Mouse (Mus musculus): ENCODE data around the gene Phf14. TPM values are rescaled to one million over a fixed set of nuclear protein-coding genes. Genes with fewer than 3 reads are reported as not detected.

Gene Phf14
- total RNA-seq, 1 experiment, result 22.6 TPM

DNA sequence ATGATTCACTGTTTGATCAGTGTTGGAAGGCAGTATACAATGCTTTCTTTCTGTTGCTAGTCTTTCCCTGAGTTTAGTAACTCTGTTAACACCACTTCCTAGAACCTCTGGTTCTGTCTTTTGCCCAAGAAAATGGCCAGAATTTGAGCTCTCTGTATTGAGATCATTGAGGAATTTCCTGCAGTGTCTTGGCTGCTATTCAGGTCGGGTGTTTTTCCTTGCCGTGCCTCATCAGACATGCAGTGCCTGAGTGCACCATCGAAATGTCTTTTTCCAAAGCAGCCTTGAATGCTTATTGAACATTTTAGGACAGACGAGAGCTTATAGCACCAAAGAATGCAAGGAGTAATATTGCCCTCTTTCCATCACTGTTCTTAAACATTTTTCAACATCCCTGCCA, 127.0 kb downstream of the Phf14 start:
- in situ Hi-C loops (cut with MboI; ENCODE audit: low sequenced_read_pairs in 2 of 2, unreplicated experiment in 2 of 2), result no loop called here
- no peak for TF ChIP-seq MAFK (IDR thresholded peaks at IDR 0.05; ENCODE audit: insufficient read depth, low read depth, low read length)
- TF ChIP-seq CHD2 (IDR thresholded peaks at IDR 0.05; ENCODE audit: low read depth, low read length), result no peak
- no peak for TF ChIP-seq HCFC1 (IDR thresholded peaks at IDR 0.05; ENCODE audit: borderline replicate concordance, insufficient read depth, low read length)
- no peak for TF ChIP-seq ZNF384 (IDR thresholded peaks at IDR 0.05; ENCODE audit: low read depth, low read length)
- TF ChIP-seq ZC3H11A (IDR thresholded peaks at IDR 0.05; ENCODE audit: borderline replicate concordance, low read depth, low read length), result no peak
- H3K36me3 ChIP-seq (ENCODE audit: control insufficient read depth, insufficient read depth, low read length, poor library complexity, severe bottlenecking), result no peaks in the 10 kb centered on the region

DNA sequence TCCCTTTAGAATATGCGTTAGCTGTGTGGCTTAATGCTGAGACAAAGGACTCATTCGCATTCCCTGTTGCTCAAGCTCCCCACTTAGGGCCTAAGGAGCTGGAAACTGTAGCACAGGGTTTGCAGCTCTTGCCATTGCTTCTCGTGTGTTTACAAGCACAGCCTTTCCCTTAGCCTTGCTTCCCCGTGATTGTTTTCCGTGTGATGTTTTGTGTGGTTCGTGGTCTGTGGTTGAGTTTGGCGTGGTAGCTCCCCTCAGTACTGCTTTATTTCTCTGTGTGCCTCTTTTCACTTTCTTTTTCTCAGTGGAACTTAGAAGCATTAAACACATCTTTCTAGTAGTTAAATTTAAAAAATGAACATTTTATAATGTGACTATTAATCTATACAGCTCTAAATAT, 130.7 kb downstream of the Phf14 start:
- Histone ChIP-seq H3K36me3 (ENCODE audit: control insufficient read depth, insufficient read depth, low read length, poor library complexity, severe bottlenecking) (no peaks in the 10 kb centered on the region), H3K4me1 (ENCODE audit: control insufficient read depth in 2 of 2, insufficient read depth in 2 of 2, low read length in 2 of 2, poor library complexity in 1 of 2) (no peaks in the 10 kb centered on the region), H3K4me3 (ENCODE audit: insufficient read depth in 1 of 2, low read depth in 1 of 2, low read length in 2 of 2, poor library complexity in 1 of 2, severe bottlenecking in 1 of 2) (no peak overlapping the region), H3K9ac (ENCODE audit: insufficient read depth, low read depth, low read length, poor library complexity, severe bottlenecking) (no peak overlapping the region), H3K27ac (ENCODE audit: insufficient read depth, low read depth, low read length, poor library complexity, severe bottlenecking) (no peak overlapping the region), H3K9me3 (ENCODE audit: control insufficient read depth, insufficient read depth, low read depth, low read length) (no peaks in the 10 kb centered on the region)
- in situ Hi-C loops (cut with MboI; ENCODE audit: low sequenced_read_pairs in 2 of 2, unreplicated experiment in 2 of 2), result no loop called here
- DNase-seq (ENCODE audit: low read depth, low spot score), result no peak
- no peak for TF ChIP-seq CHD2 (IDR thresholded peaks at IDR 0.05; ENCODE audit: low read depth, low read length)
- no peak for TF ChIP-seq MAFK (IDR thresholded peaks at IDR 0.05; ENCODE audit: insufficient read depth, low read depth, low read length)
- no peak for TF ChIP-seq ZC3H11A (IDR thresholded peaks at IDR 0.05; ENCODE audit: borderline replicate concordance, low read depth, low read length)
- TF ChIP-seq ZNF384 (IDR thresholded peaks at IDR 0.05; ENCODE audit: low read depth, low read length), result no peak
- no peak for TF ChIP-seq HCFC1 (IDR thresholded peaks at IDR 0.05; ENCODE audit: borderline replicate concordance, insufficient read depth, low read length)

More for the DNA sequence above, 127.0 kb downstream of the Phf14 start:
- Histone ChIP-seq H3K4me3 (ENCODE audit: insufficient read depth in 1 of 2, low read depth in 1 of 2, low read length in 2 of 2, poor library complexity in 1 of 2, severe bottlenecking in 1 of 2) (no peak overlapping the region), H3K9ac (ENCODE audit: insufficient read depth, low read depth, low read length, poor library complexity, severe bottlenecking) (no peak overlapping the region), H3K4me1 (ENCODE audit: control insufficient read depth in 2 of 2, insufficient read depth in 2 of 2, low read length in 2 of 2, poor library complexity in 1 of 2) (no peaks in the 10 kb centered on the region), H3K27ac (ENCODE audit: insufficient read depth, low read depth, low read length, poor library complexity, severe bottlenecking) (no peak overlapping the region), H3K9me3 (ENCODE audit: control insufficient read depth, insufficient read depth, low read depth, low read length) (no peaks in the 10 kb centered on the region)
- DNase-seq (ENCODE audit: low read depth, low spot score), result no peak

DNA sequence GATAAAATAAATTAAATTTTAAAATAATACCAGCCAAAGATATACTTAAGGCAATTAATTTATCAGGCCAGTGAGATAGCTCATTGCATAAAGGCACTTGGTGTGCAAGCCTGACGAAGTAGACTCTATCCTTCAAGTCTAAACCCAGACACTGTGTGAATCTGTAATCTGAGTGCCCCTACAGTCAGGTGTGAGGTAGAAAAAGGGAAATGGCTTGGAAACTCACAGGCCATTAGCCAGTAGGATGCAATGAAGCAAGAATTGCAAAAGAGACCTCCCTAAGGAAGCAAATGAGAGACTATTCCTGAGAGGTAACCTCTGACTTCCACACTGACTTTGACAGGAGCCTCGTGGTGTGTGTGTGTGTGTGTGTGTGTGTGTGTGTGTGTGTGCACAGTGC, 145.3 kb downstream of the Phf14 start:
- in situ Hi-C loops (cut with MboI; ENCODE audit: low sequenced_read_pairs in 2 of 2, unreplicated experiment in 2 of 2), result no loop called here
- Histone ChIP-seq H3K36me3 (ENCODE audit: control insufficient read depth, insufficient read depth, low read length, poor library complexity, severe bottlenecking) (no peaks in the 10 kb centered on the region), H3K27ac (ENCODE audit: insufficient read depth, low read depth, low read length, poor library complexity, severe bottlenecking) (no peak overlapping the region), H3K9ac (ENCODE audit: insufficient read depth, low read depth, low read length, poor library complexity, severe bottlenecking) (no peak overlapping the region), H3K4me1 (ENCODE audit: control insufficient read depth in 2 of 2, insufficient read depth in 2 of 2, low read length in 2 of 2, poor library complexity in 1 of 2) (peaks cover 0 to 2% of the 10 kb centered on the region in 2 experiments; a peak in 2 of 4 replicates), H3K4me3 (ENCODE audit: insufficient read depth in 1 of 2, low read depth in 1 of 2, low read length in 2 of 2, poor library complexity in 1 of 2, severe bottlenecking in 1 of 2) (no peak overlapping the region), H3K9me3 (ENCODE audit: control insufficient read depth, insufficient read depth, low read depth, low read length) (no peaks in the 10 kb centered on the region)
- no peak for TF ChIP-seq MAFK (IDR thresholded peaks at IDR 0.05; ENCODE audit: insufficient read depth, low read depth, low read length)
- TF ChIP-seq ZC3H11A (IDR thresholded peaks at IDR 0.05; ENCODE audit: borderline replicate concordance, low read depth, low read length), result no peak
- no peak for TF ChIP-seq ZNF384 (IDR thresholded peaks at IDR 0.05; ENCODE audit: low read depth, low read length)
- no peak for TF ChIP-seq HCFC1 (IDR thresholded peaks at IDR 0.05; ENCODE audit: borderline replicate concordance, insufficient read depth, low read length)
- no peak for TF ChIP-seq CHD2 (IDR thresholded peaks at IDR 0.05; ENCODE audit: low read depth, low read length)
- DNase-seq (ENCODE audit: low read depth, low spot score), result no peak

DNA sequence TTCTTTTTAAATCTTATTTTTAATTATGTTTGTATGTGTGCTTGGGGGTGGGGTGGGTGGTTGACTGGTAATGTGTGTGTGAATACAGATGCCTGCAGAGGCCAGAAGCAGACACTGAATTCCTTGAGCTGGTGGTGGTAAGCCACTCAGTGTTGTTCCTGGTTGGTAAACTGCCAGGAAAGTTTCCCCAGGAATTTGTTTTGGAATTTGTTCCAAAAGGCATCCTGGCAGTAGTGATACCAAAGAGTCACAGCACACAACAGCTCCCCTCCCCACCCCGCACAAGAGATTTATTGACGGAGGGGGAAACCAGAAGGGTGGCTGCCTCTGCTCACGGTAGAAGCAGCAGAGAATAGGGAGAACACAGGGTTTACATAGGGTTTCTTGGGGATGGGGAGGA, 146.5 kb downstream of the Phf14 start:
- in situ Hi-C loops (cut with MboI; ENCODE audit: low sequenced_read_pairs in 2 of 2, unreplicated experiment in 2 of 2), result no loop called here
- TF ChIP-seq ZNF384 (IDR thresholded peaks at IDR 0.05; ENCODE audit: low read depth, low read length) (no peak), CHD2 (IDR thresholded peaks at IDR 0.05; ENCODE audit: low read depth, low read length) (no peak), ZC3H11A (IDR thresholded peaks at IDR 0.05; ENCODE audit: borderline replicate concordance, low read depth, low read length) (no peak), MAFK (IDR thresholded peaks at IDR 0.05; ENCODE audit: insufficient read depth, low read depth, low read length) (no peak), HCFC1 (IDR thresholded peaks at IDR 0.05; ENCODE audit: borderline replicate concordance, insufficient read depth, low read length) (no peak)
- Histone ChIP-seq H3K36me3 (ENCODE audit: control insufficient read depth, insufficient read depth, low read length, poor library complexity, severe bottlenecking) (no peaks in the 10 kb centered on the region), H3K4me1 (ENCODE audit: control insufficient read depth in 2 of 2, insufficient read depth in 2 of 2, low read length in 2 of 2, poor library complexity in 1 of 2) (peaks cover 0 to 2% of the 10 kb centered on the region in 2 experiments; a peak in 2 of 4 replicates), H3K9ac (ENCODE audit: insufficient read depth, low read depth, low read length, poor library complexity, severe bottlenecking) (no peak overlapping the region), H3K27ac (ENCODE audit: insufficient read depth, low read depth, low read length, poor library complexity, severe bottlenecking) (no peak overlapping the region), H3K4me3 (ENCODE audit: insufficient read depth in 1 of 2, low read depth in 1 of 2, low read length in 2 of 2, poor library complexity in 1 of 2, severe bottlenecking in 1 of 2) (no peak overlapping the region), H3K9me3 (ENCODE audit: control insufficient read depth, insufficient read depth, low read depth, low read length) (no peaks in the 10 kb centered on the region)
- DNase-seq (ENCODE audit: low read depth, low spot score), result no peak

DNA sequence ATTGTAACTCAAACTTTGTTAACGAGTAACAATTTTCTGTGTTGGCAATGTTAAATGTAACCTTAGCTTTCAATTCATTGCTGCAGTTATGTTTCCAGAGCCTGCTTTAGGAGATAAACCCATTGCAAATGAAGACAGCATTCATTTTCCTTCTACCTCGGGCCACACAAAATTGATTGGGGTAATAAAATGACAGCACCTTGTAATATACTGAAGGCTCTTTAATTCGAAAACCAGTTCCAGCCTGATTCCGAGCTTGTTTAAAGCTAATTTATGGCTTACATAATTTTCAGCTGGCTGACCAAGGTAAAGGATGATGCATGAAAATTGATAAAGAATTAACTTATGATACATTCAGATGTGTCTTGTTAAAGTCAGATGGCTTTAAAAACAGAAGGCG, 151.1 kb downstream of the Phf14 start:
- no peak for DNase-seq (ENCODE audit: low read depth, low spot score)
- Histone ChIP-seq H3K9ac (ENCODE audit: insufficient read depth, low read depth, low read length, poor library complexity, severe bottlenecking) (no peak overlapping the region), H3K27ac (ENCODE audit: insufficient read depth, low read depth, low read length, poor library complexity, severe bottlenecking) (no peak overlapping the region), H3K4me3 (ENCODE audit: insufficient read depth in 1 of 2, low read depth in 1 of 2, low read length in 2 of 2, poor library complexity in 1 of 2, severe bottlenecking in 1 of 2) (no peak overlapping the region), H3K36me3 (ENCODE audit: control insufficient read depth, insufficient read depth, low read length, poor library complexity, severe bottlenecking) (no peaks in the 10 kb centered on the region), H3K4me1 (ENCODE audit: control insufficient read depth in 2 of 2, insufficient read depth in 2 of 2, low read length in 2 of 2, poor library complexity in 1 of 2) (no peaks in the 10 kb centered on the region), H3K9me3 (ENCODE audit: control insufficient read depth, insufficient read depth, low read depth, low read length) (no peaks in the 10 kb centered on the region)
- TF ChIP-seq ZC3H11A (IDR thresholded peaks at IDR 0.05; ENCODE audit: borderline replicate concordance, low read depth, low read length) (no peak), CHD2 (IDR thresholded peaks at IDR 0.05; ENCODE audit: low read depth, low read length) (no peak), MAFK (IDR thresholded peaks at IDR 0.05; ENCODE audit: insufficient read depth, low read depth, low read length) (no peak), ZNF384 (IDR thresholded peaks at IDR 0.05; ENCODE audit: low read depth, low read length) (no peak), HCFC1 (IDR thresholded peaks at IDR 0.05; ENCODE audit: borderline replicate concordance, insufficient read depth, low read length) (no peak)
- in situ Hi-C loops (cut with MboI; ENCODE audit: low sequenced_read_pairs in 2 of 2, unreplicated experiment in 2 of 2), result no loop called here
